Mouse (Mus musculus) neural tube, embryonic 13.5 days (tissue): Measurements from ENCODE around the gene Gm20547. TPM values are rescaled to one million over a fixed set of nuclear protein-coding genes. Genes with fewer than 3 reads are reported as not detected.
"Not testable (repeated sequence)": the region's sequence is repeated elsewhere in the genome, so short reads cannot be mapped to it uniquely, and the experiment has no call there.

Source experiments
- ATAC-seq: fragments of 200-750 bp; cut with Nextera tagmentation; 2 replicates; pipeline ENCODE4 v1.8.0; 2017; ENCODE audit warnings: low read depth, mild to moderate bottlenecking, moderate TSS enrichment, moderate library complexity
- H3K27ac ChIP-seq: fragments of 300-500 bp; sonication (generic); replicated peaks from 2 replicates; pipeline ENCODE4 v1.5.1; 2015; ENCODE audit warnings: moderate library complexity, mild to moderate bottlenecking, inconsistent platforms
- H3K27me3 ChIP-seq: fragments of 300-500 bp; sonication (generic); 2 replicates; pipeline ENCODE4 v1.6.1; 2015; ENCODE audit warnings: mild to moderate bottlenecking, inconsistent platforms
- H3K36me3 ChIP-seq: fragments of 300-500 bp; sonication (generic); 2 replicates; pipeline ENCODE4 v1.6.1; 2015; ENCODE audit warnings: mild to moderate bottlenecking, inconsistent platforms
- H3K4me1 ChIP-seq: fragments of 300-500 bp; sonication (generic); replicated peaks from 2 replicates; pipeline ENCODE4 v1.6.1; 2015; ENCODE audit warnings: inconsistent platforms
- H3K4me2 ChIP-seq: fragments of 300-500 bp; sonication (generic); 2 replicates; pipeline ENCODE4 v1.6.1; 2015; ENCODE audit warnings: inconsistent platforms, mild to moderate bottlenecking, moderate library complexity
- H3K4me3 ChIP-seq: fragments of 300-500 bp; sonication (generic); 2 replicates; pipeline ENCODE4 v1.5.1; 2015; ENCODE audit warnings: mild to moderate bottlenecking, inconsistent platforms
- H3K9ac ChIP-seq: fragments of 300-500 bp; sonication (generic); 2 replicates; pipeline ENCODE4 v1.6.1; 2015; ENCODE audit warnings: moderate library complexity, mild to moderate bottlenecking, inconsistent platforms
- H3K9me3 ChIP-seq: fragments of 300-500 bp; sonication (generic); 2 replicates; pipeline ENCODE4 v1.6.1; 2016; ENCODE audit warnings: inconsistent platforms
- WGBS: fragments of 180-500 bp; shearing (Covaris S2); methylation state at CpG from one replicate; pipeline ENCODE4 v1.1.7; 2015; 5-methylcytosine and 5-hydroxymethylcytosine counted together
- polyA plus RNA-seq: library from polyadenylated mRNA; unstranded; fragments of >200 nt; fragmentation: Nextera tagmentation; extraction: Ambion mirVana; gene quantifications from 2 replicates; pipeline ENCODE4 v1.2.1, GENCODE M21; 2015

Gene Gm20547
- polyA plus RNA-seq, 1 experiment from 2014 or later = not detected

DNA sequence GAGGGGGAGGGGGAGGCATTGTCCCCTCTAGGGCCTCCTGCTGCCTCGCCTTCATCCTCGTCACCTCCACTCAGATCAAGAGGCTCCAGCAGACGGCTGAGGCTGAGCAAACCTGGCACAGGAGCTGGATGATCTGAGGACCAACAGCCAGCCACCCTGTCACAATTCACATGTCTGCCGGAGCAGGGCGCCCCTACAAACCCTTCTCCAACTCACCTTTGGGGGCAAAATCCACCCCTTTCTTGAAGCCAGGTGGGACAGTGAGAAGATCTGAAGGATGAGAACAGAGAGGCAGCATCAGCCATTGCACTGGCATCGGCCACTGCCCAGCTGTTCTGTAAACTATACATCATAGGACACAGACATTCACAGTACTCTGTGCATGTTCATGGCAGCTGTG, 34.6 kb downstream of the Gm20547 start:
- Histone ChIP-seq H3K4me1 (peaks cover 26% of the 10 kb centered on the region), H3K4me3 (no peak overlapping the region), H3K9ac (no peak overlapping the region), H3K9me3 (no peaks in the 10 kb centered on the region), H3K27me3 (no peaks in the 10 kb centered on the region), H3K4me2 (no peak overlapping the region), H3K27ac (no peak overlapping the region), H3K36me3 (peaks cover 64% of the 10 kb centered on the region)
- WGBS = 93% methylated on average over 6 of the region's 6 CpGs
- no peak for ATAC-seq

GRCm38 (mm10) chr17:34844884-34845283, 37.0 kb downstream of the Gm20547 start:
- Histone ChIP-seq H3K9ac (no peak overlapping the region), H3K27me3 (no peaks in the 10 kb centered on the region), H3K9me3 (no peaks in the 10 kb centered on the region), H3K4me2 (no peak overlapping the region), H3K4me1 (peaks cover 12% of the 10 kb centered on the region), H3K27ac (no peak overlapping the region), H3K36me3 (peaks cover 82% of the 10 kb centered on the region), H3K4me3 (no peak overlapping the region)
- ATAC-seq = no peak
- 94% methylated on average over 13 of the region's 13 CpGs for WGBS

GRCm38 (mm10) chr17:34840736-34841307, 41.0 kb downstream of the Gm20547 start:
- WGBS = 86% methylated on average over 6 of the region's 6 CpGs
- no peak overlapping the region for H3K4me3 ChIP-seq
- peaks cover 78% of the 10 kb centered on the region for H3K36me3 ChIP-seq
- H3K4me1 ChIP-seq = peaks cover 23% of the 10 kb centered on the region
- no peaks in the 10 kb centered on the region for H3K27me3 ChIP-seq
- H3K9me3 ChIP-seq = no peaks in the 10 kb centered on the region
- no peak for ATAC-seq
- H3K9ac ChIP-seq = no peak overlapping the region
- H3K4me2 ChIP-seq = no peak overlapping the region
- no peak overlapping the region for H3K27ac ChIP-seq

- Histone ChIP-seq H3K9me3 (no peaks in the 10 kb centered on the region), H3K27me3 (no peaks in the 10 kb centered on the region), H3K27ac (no peak overlapping the region), H3K4me2 (no peak overlapping the region), H3K4me3 (no peak overlapping the region; the same call in 1 of the 2 replicates), H3K9ac (no peak overlapping the region), H3K4me1 (peaks cover 30% of the 10 kb centered on the region), H3K36me3 (peaks cover 67% of the 10 kb centered on the region)
- ATAC-seq = no peak
- 91% methylated on average over 7 of the region's 7 CpGs for WGBS
Observed at GRCm38 (mm10) chr17:34838785-34839184, 43.1 kb downstream of the Gm20547 start.

GRCm38 (mm10) chr17:34837464-34838324, 44.1 kb downstream of the Gm20547 start:
- Histone ChIP-seq H3K9ac (peak overlapping the region; percentile 77), H3K4me3 (peak overlapping the region; percentile 84), H3K36me3 (peaks cover 67% of the 10 kb centered on the region), H3K4me2 (peak overlapping the region; percentile 100), H3K9me3 (no peaks in the 10 kb centered on the region), H3K27ac (peak overlapping the region; percentile 82), H3K27me3 (no peaks in the 10 kb centered on the region), H3K4me1 (peaks cover 30% of the 10 kb centered on the region)
- WGBS = 34% methylated on average over 42 of the region's 43 CpGs
- peak; percentile 6; the same call in 1 of the 2 replicates for ATAC-seq

DNA sequence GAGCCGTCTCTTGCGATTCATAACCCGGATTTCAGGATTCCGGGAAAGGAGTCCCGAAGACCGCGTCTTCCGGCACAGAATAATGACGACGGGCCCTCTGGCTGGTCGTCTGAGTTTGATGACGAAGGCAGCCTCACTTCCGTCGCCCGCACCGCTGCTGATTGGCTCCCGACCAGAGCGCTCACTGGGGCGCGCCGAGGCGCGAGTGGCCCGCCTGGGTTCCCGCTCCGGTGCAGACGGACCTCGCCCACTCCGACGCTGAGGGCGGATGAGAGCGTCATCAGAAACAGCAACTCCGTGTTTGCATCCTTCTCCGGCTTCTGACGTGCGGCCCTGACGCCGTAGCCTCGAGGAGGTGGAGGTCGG, 45.0 kb downstream of the Gm20547 start, which contains the start of the genes Stk19 and Dxo:
TSS of gene Stk19 (minus strand) at position 90 of the 366 bp plus-strand sequence.
TSS of gene Dxo (plus strand) at position 164 of the 366 bp plus-strand sequence.
- H3K36me3 ChIP-seq = peaks cover 67% of the 10 kb centered on the region
- H3K27ac ChIP-seq = peak within 1 kb of the TSS; percentile 82
- peak within 1 kb of the TSS; percentile 100 for H3K4me2 ChIP-seq
- no peaks in the 10 kb centered on the region for H3K9me3 ChIP-seq
- H3K27me3 ChIP-seq = no peaks in the 10 kb centered on the region
- under 1% methylated on average over 40 of the region's 40 CpGs for WGBS
- peak; percentile 95 for ATAC-seq
- peak within 1 kb of the TSS; percentile 84 for H3K4me3 ChIP-seq
- H3K9ac ChIP-seq = peak within 1 kb of the TSS; percentile 77
- peaks cover 30% of the 10 kb centered on the region for H3K4me1 ChIP-seq

GRCm38 (mm10) chr17:34836155-34836855, 45.5 kb downstream of the Gm20547 start:
- peak; percentile 81 for ATAC-seq
- 4% methylated on average over 48 of the region's 48 CpGs for WGBS
- H3K9me3 ChIP-seq = no peaks in the 10 kb centered on the region
- H3K27me3 ChIP-seq = no peaks in the 10 kb centered on the region
- peak overlapping the region; percentile 77 for H3K9ac ChIP-seq
- peaks cover 30% of the 10 kb centered on the region for H3K4me1 ChIP-seq
- H3K36me3 ChIP-seq = peaks cover 64% of the 10 kb centered on the region
- peak overlapping the region; percentile 100 for H3K4me2 ChIP-seq
- H3K4me3 ChIP-seq = peak overlapping the region; percentile 84
- peak overlapping the region; percentile 82 for H3K27ac ChIP-seq

- H3K9ac ChIP-seq, H3K27me3 ChIP-seq, H3K4me3 ChIP-seq, H3K4me2 ChIP-seq, ATAC-seq, H3K27ac ChIP-seq, H3K9me3 ChIP-seq, H3K4me1 ChIP-seq: not testable (repeated sequence)
- 94% methylated on average over 1 of the region's 1 CpGs for WGBS
- peaks cover 83% of the 10 kb centered on the region for H3K36me3 ChIP-seq
Observed at GRCm38 (mm10) chr17:34830776-34831175, 51.1 kb downstream of the Gm20547 start.

- Histone ChIP-seq H3K4me3 (no peak overlapping the region), H3K4me1 (no peaks in the 10 kb centered on the region), H3K27ac (no peak overlapping the region), H3K9ac (no peak overlapping the region), H3K36me3 (no peaks in the 10 kb centered on the region), H3K27me3 (no peaks in the 10 kb centered on the region), H3K4me2 (no peak overlapping the region), H3K9me3 (no peaks in the 10 kb centered on the region)
- 86% methylated on average over 7 of the region's 7 CpGs for WGBS
- no peak for ATAC-seq
Observed at GRCm38 (mm10) chr17:34814818-34815370, 66.9 kb downstream of the Gm20547 start.

GRCm38 (mm10) chr17:34813747-34814146, 68.1 kb downstream of the Gm20547 start:
- not testable (repeated sequence) for H3K4me2 ChIP-seq, H3K4me3 ChIP-seq, H3K9me3 ChIP-seq, H3K27me3 ChIP-seq, H3K4me1 ChIP-seq, ATAC-seq, H3K36me3 ChIP-seq, H3K9ac ChIP-seq, H3K27ac ChIP-seq
- 62% methylated on average over 12 of the region's 12 CpGs for WGBS

DNA sequence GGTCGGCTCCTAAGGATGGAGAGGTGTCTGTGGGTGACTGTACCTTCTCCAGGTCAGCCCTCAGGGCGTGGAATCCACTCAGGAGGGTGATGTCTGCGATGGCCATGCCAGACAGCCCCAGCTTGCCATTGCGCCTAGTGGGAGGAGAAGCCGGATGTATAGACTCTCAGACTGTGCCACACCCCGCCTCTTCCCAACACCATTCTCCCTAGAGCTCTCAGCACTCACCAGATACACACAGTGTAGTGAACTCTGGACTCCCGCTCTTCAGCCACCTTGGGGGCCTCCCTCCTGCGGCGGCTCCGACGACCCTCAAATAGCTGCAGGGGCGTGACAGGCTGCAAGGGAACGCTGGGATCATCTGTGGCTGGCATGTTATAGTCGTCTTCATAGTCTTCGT, 70.6 kb downstream of the Gm20547 start:
- H3K4me3 ChIP-seq = no peak overlapping the region
- no peaks in the 10 kb centered on the region for H3K9me3 ChIP-seq
- no peak overlapping the region for H3K4me2 ChIP-seq
- no peak overlapping the region for H3K27ac ChIP-seq
- H3K36me3 ChIP-seq = no peaks in the 10 kb centered on the region
- no peak overlapping the region for H3K9ac ChIP-seq
- no peak for ATAC-seq
- WGBS = 73% methylated on average over 15 of the region's 15 CpGs
- no peaks in the 10 kb centered on the region for H3K4me1 ChIP-seq
- no peaks in the 10 kb centered on the region for H3K27me3 ChIP-seq

- not testable (repeated sequence) for ATAC-seq, H3K4me2 ChIP-seq, H3K4me3 ChIP-seq, H3K27ac ChIP-seq, H3K9ac ChIP-seq, H3K9me3 ChIP-seq, H3K27me3 ChIP-seq, H3K4me1 ChIP-seq, H3K36me3 ChIP-seq
- 82% methylated on average over 7 of the region's 8 CpGs for WGBS
Observed at GRCm38 (mm10) chr17:34810811-34811210, 71.0 kb downstream of the Gm20547 start.
